Mouse (Mus musculus) lung, postnatal 0 days (tissue): Measurements from ENCODE around the gene Olfr470.
"Not testable (repeated sequence)": the region's sequence is repeated elsewhere in the genome, so short reads cannot be mapped to it uniquely, and the experiment has no call there.

Source experiments
- CTCF ChIP-seq: IDR thresholded peaks from 2 replicates; pipeline ENCODE4 v1.5.1; 2016; ENCODE audit warnings: antibody characterized with exemption, mild to moderate bottlenecking
- EP300 ChIP-seq: IDR thresholded peaks from 2 replicates; pipeline ENCODE4 v1.6.1; 2016; ENCODE audit warnings: antibody characterized with exemption, mild to moderate bottlenecking, control low read depth

GRCm38 (mm10) chr7:107823867-107824266 lies 23.4 kb downstream of the Olfr470 start:
- TF ChIP-seq CTCF, EP300: not testable (repeated sequence)
